Mouse (Mus musculus) intestine, embryonic 14.5 days (tissue): ENCODE measurements around the gene Ptger3. TPM values are rescaled to one million over a fixed set of nuclear protein-coding genes. Genes with fewer than 3 reads are reported as not detected.

ENCODE experiments used
- ATAC-seq: fragments of 200-750 bp; cut with Nextera tagmentation; replicated peaks from 2 replicates; pipeline ENCODE4 v1.8.0; 2017; ENCODE audit warnings: low read depth, moderate number of reproducible peaks, moderate TSS enrichment, moderate library complexity; ENCODE audit not compliant: low FRiP score, low TSS enrichment
- DNase-seq: peaks from one replicate; pipeline ENCODE4 v3.0.0-alpha.2; 2018; ENCODE audit warnings: low spot score
- H3K27ac ChIP-seq: fragments of 300-500 bp; sonication (generic); 2 replicates; pipeline ENCODE4 v1.5.1; 2014; ENCODE audit warnings: low read depth, mild to moderate bottlenecking, control low read depth
- H3K27me3 ChIP-seq: fragments of 300-500 bp; sonication (generic); replicated peaks from 2 replicates; pipeline ENCODE4 v1.6.1; 2014; ENCODE audit warnings: low read length, control low read depth; ENCODE audit not compliant: control insufficient read depth, insufficient read depth
- H3K36me3 ChIP-seq: fragments of 300-500 bp; sonication (generic); 2 replicates; pipeline ENCODE4 v1.6.1; 2014; ENCODE audit warnings: low read length, control low read depth; ENCODE audit not compliant: control insufficient read depth, insufficient read depth
- H3K4me1 ChIP-seq: fragments of 300-500 bp; sonication (generic); replicated peaks from 2 replicates; pipeline ENCODE4 v1.6.1; 2014; ENCODE audit warnings: low read length, control low read depth, mixed read lengths; ENCODE audit not compliant: control insufficient read depth, insufficient read depth
- H3K4me2 ChIP-seq: fragments of 300-500 bp; sonication (generic); 2 replicates; pipeline ENCODE4 v1.6.1; 2014; ENCODE audit warnings: low read length
- H3K4me3 ChIP-seq: fragments of 300-500 bp; sonication (generic); 2 replicates; pipeline ENCODE4 v1.5.1; 2014; ENCODE audit warnings: low read depth, low read length, control low read depth, mixed read lengths
- H3K9ac ChIP-seq: fragments of 300-500 bp; sonication (generic); 2 replicates; pipeline ENCODE4 v1.6.1; 2014; ENCODE audit warnings: mild to moderate bottlenecking, low read length
- H3K9me3 ChIP-seq: fragments of 300-500 bp; sonication (generic); 2 replicates; pipeline ENCODE4 v1.6.1; 2016; ENCODE audit warnings: low read length, control low read depth; ENCODE audit not compliant: control insufficient read depth
- WGBS: fragments of 180-500 bp; shearing (Covaris S2); extraction: QIAGEN DNeasy Blood & Tissue Kit; methylation state at CpG from one replicate; pipeline ENCODE4 v1.1.7; 2014; 5-methylcytosine and 5-hydroxymethylcytosine counted together
- polyA plus RNA-seq: library from polyadenylated mRNA; unstranded; fragments of >200 nt; fragmentation: Nextera tagmentation; extraction: Ambion mirVana; gene quantifications from 2 replicates; pipeline ENCODE4 v1.2.1, GENCODE M21; 2014

Ptger3 gene
- 11.7 and 12.7 TPM in 2 replicates for polyA plus RNA-seq

- DNase-seq: peak; percentile 76
- peak within 1 kb of the TSS; percentile 42 for H3K4me3 ChIP-seq
- peaks cover 6% of the 10 kb centered on the region for H3K4me1 ChIP-seq
- no peaks in the 10 kb centered on the region for H3K9me3 ChIP-seq
- no peaks in the 10 kb centered on the region for H3K36me3 ChIP-seq
- peak; percentile 75 for ATAC-seq
- H3K4me2 ChIP-seq: peak within 1 kb of the TSS; percentile 79
- no peak within 1 kb of the TSS for H3K27ac ChIP-seq
- H3K27me3 ChIP-seq: peaks cover 37% of the 10 kb centered on the region
- H3K9ac ChIP-seq: peak within 1 kb of the TSS; percentile 34
- under 1% methylated on average over 83 of the region's 84 CpGs for WGBS
These were observed at the start of gene Ptger3 for GRCm38 (mm10) chr3:157566725-157567565. Gene Ptger3, plus strand, starts transcription at chr3:157566892.

GRCm38 (mm10) chr3:157517992-157518391 lies 48.7 kb upstream of the Ptger3 start:
- DNase-seq: no peak
- H3K27ac ChIP-seq: no peak overlapping the region
- peaks cover 4% of the 10 kb centered on the region; the same call in 1 of the 2 replicates for H3K4me1 ChIP-seq
- H3K27me3 ChIP-seq: 0 out of 2 replicates have a peak, but pooled peaks cover 3% of the 10 kb centered on the region
- ATAC-seq: no peak
- H3K9me3 ChIP-seq: no peaks in the 10 kb centered on the region
- H3K4me3 ChIP-seq: no peak overlapping the region
- no peaks in the 10 kb centered on the region for H3K36me3 ChIP-seq
- H3K4me2 ChIP-seq: no peak overlapping the region
- WGBS: 62% methylated on average over 2 of the region's 2 CpGs
- H3K9ac ChIP-seq: no peak overlapping the region

DNA sequence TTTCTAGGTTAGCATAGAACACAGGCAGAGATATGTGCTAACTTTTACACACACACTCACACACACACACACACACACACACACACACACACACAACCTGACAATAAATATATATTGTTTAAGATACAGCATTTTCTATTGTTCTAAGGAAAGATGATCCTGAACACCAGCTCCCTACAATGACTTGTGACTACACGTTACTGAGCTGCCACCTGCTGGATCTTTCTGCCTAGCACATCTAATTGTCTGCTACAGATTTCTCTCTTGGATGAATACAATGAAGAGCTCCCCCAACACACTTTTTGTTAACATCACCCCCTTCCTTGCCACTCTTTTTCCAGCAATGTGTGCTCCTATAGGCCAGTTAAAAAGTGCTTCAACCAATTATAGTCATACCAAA lies 46.3 kb upstream of the Ptger3 start:
- Histone ChIP-seq H3K27me3 (0 out of 2 replicates have a peak, but pooled peaks cover 10% of the 10 kb centered on the region), H3K27ac (no peak overlapping the region), H3K4me2 (no peak overlapping the region), H3K4me3 (no peak overlapping the region), H3K9me3 (no peaks in the 10 kb centered on the region), H3K36me3 (no peaks in the 10 kb centered on the region), H3K9ac (no peak overlapping the region), H3K4me1 (no peaks in the 10 kb centered on the region)
- ATAC-seq: 0 out of 2 replicates have a peak, but pooled peaks have one; percentile 27
- WGBS: 5% methylated on average over 1 of the region's 1 CpGs
- DNase-seq: peak; percentile 68

- Histone ChIP-seq H3K27me3 (peaks cover 28% of the 10 kb centered on the region), H3K9me3 (no peaks in the 10 kb centered on the region), H3K27ac (no peak overlapping the region), H3K4me2 (no peak overlapping the region), H3K4me1 (no peaks in the 10 kb centered on the region), H3K4me3 (no peak overlapping the region), H3K9ac (no peak overlapping the region), H3K36me3 (no peaks in the 10 kb centered on the region)
- WGBS: 44% methylated on average over 1 of the region's 1 CpGs
- DNase-seq (no peak), ATAC-seq (no peak)
These were observed 42.9 kb upstream of the Ptger3 start for GRCm38 (mm10) chr3:157523834-157524233.

DNA sequence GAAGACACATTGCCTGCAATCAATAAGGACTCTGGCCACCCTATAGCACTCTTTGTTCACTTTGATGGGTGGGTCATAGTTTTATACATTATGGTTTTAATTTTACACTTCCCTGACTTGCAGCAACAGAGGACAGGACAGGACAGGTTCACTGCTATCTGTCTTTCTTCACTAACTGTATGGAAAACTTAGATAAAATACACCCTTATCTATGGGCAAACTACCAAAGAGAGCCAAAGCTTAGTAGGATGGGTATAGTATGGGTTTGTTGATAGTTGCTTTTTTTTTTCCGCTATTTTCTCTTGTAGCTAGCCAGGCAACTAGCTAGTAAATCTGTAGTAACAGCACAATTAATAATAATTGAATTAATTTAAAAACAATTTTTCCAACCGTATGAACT lies 35.1 kb upstream of the Ptger3 start:
- Histone ChIP-seq H3K4me3 (no peak overlapping the region), H3K36me3 (peaks cover 7% of the 10 kb centered on the region; the same call in 1 of the 2 replicates), H3K9ac (no peak overlapping the region), H3K27ac (no peak overlapping the region), H3K4me2 (no peak overlapping the region), H3K9me3 (peaks cover 4% of the 10 kb centered on the region; the same call in 1 of the 2 replicates), H3K27me3 (peaks cover 46% of the 10 kb centered on the region), H3K4me1 (peaks cover 11% of the 10 kb centered on the region)
- whole genome bisulfite sequencing: 76% methylated on average over 2 of the region's 2 CpGs
- ATAC-seq: no peak
- DNase-seq: no peak

- peaks cover 30% of the 10 kb centered on the region for H3K27me3 ChIP-seq
- DNase-seq: peak; percentile 98
- H3K4me1 ChIP-seq: peaks cover 11% of the 10 kb centered on the region
- H3K27ac ChIP-seq: peak within 1 kb of the TSS; percentile 95
- H3K9ac ChIP-seq: peak within 1 kb of the TSS; percentile 94
- under 1% methylated on average over 90 of the region's 91 CpGs for WGBS
- H3K4me2 ChIP-seq: peak within 1 kb of the TSS; percentile 88
- peak; percentile 96 for ATAC-seq
- H3K9me3 ChIP-seq: peaks cover 4% of the 10 kb centered on the region; the same call in 1 of the 2 replicates
- H3K4me3 ChIP-seq: peak within 1 kb of the TSS; percentile 95
- peaks cover 25% of the 10 kb centered on the region for H3K36me3 ChIP-seq
These were observed 32.5 kb upstream of the Ptger3 start, which contains the start of gene Zranb2 for GRCm38 (mm10) chr3:157533964-157534785. Gene Zranb2, plus strand, starts transcription at chr3:157534160.

GRCm38 (mm10) chr3:157534786-157535415 lies 31.8 kb upstream of the Ptger3 start:
- Histone ChIP-seq H3K9ac (peak overlapping the region; percentile 94), H3K4me3 (peak overlapping the region; percentile 95), H3K27ac (peak overlapping the region; percentile 95), H3K4me2 (peak overlapping the region; percentile 88), H3K9me3 (peaks cover 4% of the 10 kb centered on the region; the same call in 1 of the 2 replicates), H3K36me3 (peaks cover 32% of the 10 kb centered on the region), H3K4me1 (peaks cover 11% of the 10 kb centered on the region), H3K27me3 (peaks cover 28% of the 10 kb centered on the region)
- DNase-seq: no peak
- WGBS: 3% methylated on average over 15 of the region's 15 CpGs
- peak; percentile 41 for ATAC-seq

GRCm38 (mm10) chr3:157549323-157549722 lies 17.4 kb upstream of the Ptger3 start:
- DNase-seq: no peak
- Histone ChIP-seq H3K4me1 (no peaks in the 10 kb centered on the region), H3K9ac (no peak overlapping the region), H3K9me3 (no peaks in the 10 kb centered on the region), H3K36me3 (peaks cover 56% of the 10 kb centered on the region), H3K4me2 (no peak overlapping the region), H3K27ac (no peak overlapping the region), H3K27me3 (no peaks in the 10 kb centered on the region), H3K4me3 (no peak overlapping the region)
- ATAC-seq: no peak
- 94% methylated on average over 2 of the region's 2 CpGs for WGBS
